Mouse (Mus musculus) liver (tissue): ENCODE results near the gene Rbms3.

Experiments
- DNase-seq: peaks from one replicate; pipeline ENCODE4 v3.0.0-alpha.2; 2020; ENCODE audit warnings: mixed read lengths

Rbms3 gene

GRCm38 (mm10) chr9:117629771-117630170, at the start of gene Rbms3:
Gene Rbms3 (minus strand): TSS chr9:117629913.
- DNase-seq: no peak

DNA sequence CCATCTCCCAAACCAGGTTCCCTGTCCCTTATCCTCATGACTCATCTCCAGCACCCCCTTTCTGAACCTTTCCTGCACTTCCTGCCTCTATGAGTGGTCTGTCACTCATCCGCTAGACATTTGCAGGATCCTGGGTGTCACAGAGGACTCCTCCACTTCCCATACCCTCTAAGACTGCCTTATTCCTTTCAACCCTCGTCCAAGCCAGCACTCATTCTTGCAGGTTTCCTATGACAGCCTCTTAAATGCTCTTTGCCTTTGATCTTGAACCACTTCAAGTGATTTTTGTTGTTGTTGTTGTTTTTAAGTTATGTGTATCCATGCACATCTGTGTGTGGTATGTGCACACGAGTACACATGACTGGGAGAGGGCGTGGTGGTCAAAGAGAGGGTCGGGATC, 43.6 kb upstream of the Rbms3 start:
- no peak for DNase-seq

- no peak for DNase-seq
These were observed 24.9 kb upstream of the Rbms3 start for GRCm38 (mm10) chr9:117654626-117655025.

DNA sequence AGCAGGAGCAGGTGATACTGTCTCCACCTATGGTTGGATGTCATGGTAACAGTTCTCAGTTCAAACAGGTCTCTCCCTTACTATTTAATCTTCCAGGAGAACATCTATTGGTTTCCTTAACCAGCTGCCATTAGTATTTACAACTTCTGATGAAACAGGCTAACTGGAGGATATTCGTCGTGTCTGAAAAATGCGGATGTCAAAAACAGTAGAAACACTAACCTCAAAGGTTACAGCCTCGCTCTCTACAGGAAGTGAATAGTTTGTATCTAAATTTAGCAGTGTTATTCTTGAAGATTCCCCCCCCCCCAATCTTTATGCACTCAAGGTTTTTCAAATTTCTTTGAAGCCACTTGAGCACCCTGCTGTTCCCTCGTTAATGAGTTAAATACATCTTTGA, 23.9 kb upstream of the Rbms3 start:
- no peak for DNase-seq

- DNase-seq: no peak
These were observed 16.4 kb upstream of the Rbms3 start for GRCm38 (mm10) chr9:117646131-117646530.

GRCm38 (mm10) chr9:117641090-117641782, 11.5 kb upstream of the Rbms3 start:
- DNase-seq: no peak

DNA sequence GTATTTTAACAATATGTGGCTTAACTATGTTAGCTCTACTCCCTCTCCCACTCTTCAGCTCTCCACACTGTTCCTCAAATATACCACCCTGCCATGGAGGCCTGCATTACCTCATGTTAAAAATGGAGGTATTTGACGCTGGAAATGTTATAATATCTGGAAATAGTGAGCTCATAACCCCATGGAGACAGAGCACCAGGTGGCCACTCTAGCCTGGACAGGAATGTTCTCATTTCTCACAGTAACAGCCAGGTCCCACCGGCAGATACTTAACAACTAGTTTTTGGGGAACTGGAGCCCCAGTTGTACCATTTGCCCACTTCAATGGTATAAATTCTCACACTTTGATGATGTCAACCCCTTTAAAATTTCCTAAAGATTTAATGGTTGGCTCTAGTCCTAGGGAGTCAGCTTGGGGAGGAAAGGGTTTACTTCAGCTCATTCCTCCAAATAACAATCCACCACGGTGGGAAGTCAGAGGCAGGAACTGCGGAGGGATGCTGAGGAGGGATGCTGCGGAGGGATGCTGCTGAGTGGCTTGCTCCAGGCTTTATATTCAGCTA, 9.0 kb upstream of the Rbms3 start:
- DNase-seq: no peak

- no peak for DNase-seq
These were observed 6.8 kb upstream of the Rbms3 start for GRCm38 (mm10) chr9:117636492-117636891.

- no peak for DNase-seq
These were observed 2.5 kb downstream of the Rbms3 start for GRCm38 (mm10) chr9:117627173-117627572.

GRCm38 (mm10) chr9:117600781-117601180, 28.9 kb downstream of the Rbms3 start:
- no peak for DNase-seq

DNA sequence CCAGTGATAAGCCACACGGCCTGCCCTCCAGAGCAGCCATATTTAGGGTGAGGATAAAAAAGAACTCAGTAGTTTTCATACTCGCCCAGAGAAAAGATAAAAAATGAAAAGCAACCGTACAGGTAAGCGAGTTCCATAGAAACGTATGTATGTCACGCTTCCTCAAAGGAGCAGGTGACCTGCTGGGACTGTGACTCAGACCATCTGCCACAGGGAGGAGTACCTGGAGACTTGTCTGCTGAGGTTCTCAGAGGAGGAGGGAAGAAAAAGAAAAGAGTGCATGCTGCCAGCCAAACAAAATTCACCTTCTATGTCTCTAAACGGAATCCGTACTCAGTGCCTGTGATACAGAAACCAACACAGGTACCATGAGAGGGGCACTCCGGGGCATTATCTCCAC, 30.4 kb downstream of the Rbms3 start:
- no peak for DNase-seq

- no peak for DNase-seq
These were observed 33.6 kb downstream of the Rbms3 start for GRCm38 (mm10) chr9:117596162-117596561.

GRCm38 (mm10) chr9:117585345-117585744, 44.4 kb downstream of the Rbms3 start:
- DNase-seq: no peak

DNA sequence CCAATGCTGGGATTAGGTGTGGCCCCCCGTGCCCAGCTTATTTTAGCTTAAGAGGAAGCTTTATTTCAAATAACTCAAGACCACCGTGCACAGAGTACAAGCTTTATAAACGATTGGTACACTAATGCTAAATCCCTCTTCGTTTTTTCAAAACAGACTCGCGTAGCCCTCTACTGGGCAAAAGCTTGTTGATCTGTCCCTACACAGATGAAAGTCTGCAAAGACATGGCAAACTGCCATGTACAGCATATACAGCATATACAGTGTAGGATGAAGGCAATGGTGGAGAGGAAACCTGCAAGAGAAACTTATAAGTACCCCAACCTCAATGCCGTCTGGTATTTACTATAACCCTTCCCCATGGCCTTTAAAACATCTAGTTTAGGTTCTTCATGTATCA, 46.1 kb downstream of the Rbms3 start:
- peak; percentile 11 for DNase-seq

GRCm38 (mm10) chr9:117582591-117582990, 47.1 kb downstream of the Rbms3 start:
- DNase-seq: no peak

- DNase-seq: no peak
These were observed 58.4 kb downstream of the Rbms3 start for GRCm38 (mm10) chr9:117571186-117571855.

GRCm38 (mm10) chr9:117570240-117570821, 59.4 kb downstream of the Rbms3 start:
- DNase-seq: no peak

GRCm38 (mm10) chr9:117566293-117566692, 63.4 kb downstream of the Rbms3 start:
- no peak for DNase-seq

- no peak for DNase-seq
These were observed 71.2 kb downstream of the Rbms3 start for GRCm38 (mm10) chr9:117558562-117558961.

DNA sequence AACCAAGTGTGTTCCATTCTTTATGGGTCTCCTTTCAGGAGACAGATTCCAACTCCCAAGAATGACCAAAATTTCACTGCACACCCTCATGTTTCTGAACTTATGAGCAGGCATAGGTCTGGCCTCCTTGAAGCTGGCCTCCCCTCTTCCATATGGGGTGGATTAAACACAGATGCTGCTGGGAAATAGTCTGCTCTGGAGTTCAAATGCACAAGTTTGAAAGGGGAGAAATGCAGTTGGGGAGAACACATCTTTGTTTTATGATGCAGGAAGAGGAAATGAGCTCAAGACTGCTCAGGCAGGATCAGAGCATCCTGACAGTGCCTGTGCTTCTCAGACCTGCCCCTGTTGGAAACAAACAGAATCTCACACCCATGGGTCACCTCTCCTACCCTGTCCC, 75.4 kb downstream of the Rbms3 start:
- no peak for DNase-seq

DNA sequence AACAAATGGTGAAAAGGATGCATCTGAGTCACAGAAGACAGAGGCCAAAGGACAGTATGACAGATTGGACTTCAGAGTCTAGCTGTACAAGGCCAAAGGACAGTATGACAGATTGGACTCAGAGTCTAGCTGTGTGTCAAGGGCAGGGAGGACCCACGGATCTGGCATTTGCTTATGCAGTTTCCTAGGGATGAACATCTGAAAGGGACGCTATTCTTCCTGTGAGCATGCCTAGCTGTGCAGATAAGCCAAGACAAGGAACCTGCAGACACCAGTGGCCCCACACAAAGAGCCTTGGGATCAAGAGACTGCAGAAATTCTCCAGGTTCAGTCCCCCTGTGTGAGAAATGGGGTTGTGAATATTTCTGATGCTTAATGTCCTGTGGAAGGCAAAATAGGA, 100.4 kb downstream of the Rbms3 start:
- no peak for DNase-seq

- no peak for DNase-seq
These were observed 120.8 kb downstream of the Rbms3 start for GRCm38 (mm10) chr9:117508941-117509340.

GRCm38 (mm10) chr9:117491866-117492265, 137.8 kb downstream of the Rbms3 start:
- no peak for DNase-seq

DNA sequence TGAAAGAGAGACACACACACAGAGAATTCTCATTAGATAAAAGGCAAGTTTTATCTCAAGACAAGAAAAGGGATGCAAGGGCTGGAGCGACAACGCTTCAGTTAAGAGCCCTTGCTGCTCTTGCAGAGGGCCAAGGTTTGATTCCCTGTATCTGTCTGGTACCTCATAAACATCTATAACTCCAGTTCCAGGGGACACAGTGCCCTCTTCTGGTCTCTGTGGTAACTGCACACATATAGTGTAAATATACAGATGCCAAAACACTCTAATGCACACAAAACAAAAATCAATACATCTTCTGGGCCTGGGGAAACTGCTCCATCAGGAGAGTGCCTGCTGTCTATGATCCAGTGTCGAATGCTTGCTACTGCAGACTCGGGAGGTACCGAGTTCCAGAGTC, 145.3 kb downstream of the Rbms3 start:
- no peak for DNase-seq
